Mouse (Mus musculus) T-cell, adult 2 months (primary cell): ENCODE data around the gene Wars.

ENCODE experiments used
- DNase-seq: peaks from one replicate; pipeline ENCODE4 v3.0.0; 2022; ENCODE audit warnings: low spot score

Wars gene

DNA sequence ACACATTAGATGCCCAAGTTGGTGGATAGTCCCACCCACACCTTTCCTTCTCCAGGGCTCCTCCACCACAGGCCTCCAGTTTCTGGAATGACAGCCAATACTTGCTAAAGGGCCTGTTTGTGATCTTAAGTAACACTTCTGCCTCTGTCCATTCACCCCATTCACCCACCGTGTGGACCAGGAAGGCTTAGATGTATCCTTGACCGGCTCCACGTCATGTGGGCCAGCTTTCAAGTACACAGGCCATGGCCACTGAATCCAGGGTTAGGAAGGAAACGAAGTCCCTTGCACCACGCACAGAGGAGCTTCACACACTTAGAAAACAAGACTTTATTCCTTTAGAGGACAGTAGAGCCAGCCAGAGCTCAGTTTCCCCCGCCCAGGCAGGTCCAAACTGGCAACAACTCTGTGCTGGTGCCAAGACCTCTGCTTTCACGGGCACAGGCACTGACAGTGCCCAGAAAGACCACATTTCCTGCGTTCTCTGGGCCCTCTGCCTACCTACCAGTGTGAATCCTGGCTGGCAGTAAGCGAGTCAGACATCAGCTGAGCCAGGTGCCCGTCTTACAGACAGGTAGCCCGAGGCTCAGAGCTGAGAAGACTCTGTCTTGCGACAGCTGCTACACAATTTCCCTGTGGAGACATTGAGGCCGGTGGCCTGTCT lies 68.3 kb downstream of the Wars start:
- no peak for DNase-seq

DNA sequence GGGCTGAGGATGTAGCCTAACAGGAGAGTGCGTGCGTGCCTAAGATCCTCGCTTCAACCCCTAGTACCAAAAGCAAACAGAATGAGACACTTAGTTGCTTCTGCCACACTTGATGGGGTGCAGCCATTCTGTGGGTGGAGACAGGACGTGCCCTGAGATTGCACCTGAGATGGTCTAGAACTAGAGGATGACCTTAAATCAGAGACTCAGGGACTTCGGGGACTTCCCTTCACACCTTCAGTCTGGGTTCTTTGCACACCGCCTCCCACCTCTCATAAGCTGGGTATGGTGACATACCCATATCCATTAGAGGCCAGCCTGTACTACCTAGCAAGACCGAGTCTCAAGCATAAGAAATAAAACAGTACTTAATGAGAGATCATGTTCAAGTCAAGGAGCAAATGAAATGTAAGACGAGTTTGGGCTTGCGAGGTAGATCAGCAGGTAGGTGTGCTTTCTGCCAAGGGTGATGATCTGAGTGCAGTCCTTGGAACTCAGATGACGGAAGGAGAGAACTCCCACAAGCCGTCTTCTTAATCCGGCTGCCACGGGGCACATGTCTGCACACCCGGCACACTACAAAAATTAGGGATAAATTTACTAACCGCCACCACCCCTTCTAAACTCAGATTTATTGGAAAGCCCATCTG lies 69.6 kb downstream of the Wars start:
- no peak for DNase-seq

DNA sequence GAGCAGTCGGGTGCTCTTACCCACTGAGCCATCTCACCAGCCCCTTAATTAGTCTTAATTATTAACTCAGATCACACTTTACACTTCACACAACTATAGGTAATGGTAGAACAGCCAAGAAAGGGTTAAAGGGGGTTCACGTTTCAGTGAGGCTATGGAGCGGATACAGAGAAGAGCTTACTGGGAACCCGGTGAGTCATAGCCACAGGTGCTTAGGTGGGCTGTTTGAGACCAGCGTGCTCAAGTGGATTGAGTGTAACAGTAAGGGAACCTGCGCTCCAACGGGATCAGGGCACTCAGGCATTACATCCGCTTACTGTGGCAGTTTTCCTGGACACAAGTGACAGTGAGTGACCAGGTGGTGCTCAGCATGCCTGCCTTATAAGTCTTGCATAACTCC lies 70.9 kb downstream of the Wars start:
- DNase-seq, result no peak

DNA sequence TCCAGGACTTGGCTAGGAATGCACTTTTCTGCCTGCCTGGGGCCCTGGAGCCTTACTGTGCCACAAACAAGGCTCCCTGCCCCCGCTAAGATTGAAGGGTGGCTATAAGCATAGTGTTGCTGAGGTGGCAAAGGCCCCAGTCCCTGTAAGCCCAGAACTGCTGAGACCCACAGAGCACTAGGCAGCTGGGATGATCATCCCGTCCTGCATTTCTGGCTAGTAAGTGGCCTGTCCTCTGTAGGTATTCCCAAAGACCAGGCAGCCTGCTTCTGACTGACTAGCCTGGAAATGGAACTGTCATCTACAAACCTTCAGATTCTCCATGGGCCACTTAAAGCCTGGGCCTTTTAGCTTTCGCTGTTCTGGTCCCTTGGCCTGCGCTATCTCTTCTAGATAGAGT lies 73.5 kb downstream of the Wars start:
- no peak for DNase-seq

DNA sequence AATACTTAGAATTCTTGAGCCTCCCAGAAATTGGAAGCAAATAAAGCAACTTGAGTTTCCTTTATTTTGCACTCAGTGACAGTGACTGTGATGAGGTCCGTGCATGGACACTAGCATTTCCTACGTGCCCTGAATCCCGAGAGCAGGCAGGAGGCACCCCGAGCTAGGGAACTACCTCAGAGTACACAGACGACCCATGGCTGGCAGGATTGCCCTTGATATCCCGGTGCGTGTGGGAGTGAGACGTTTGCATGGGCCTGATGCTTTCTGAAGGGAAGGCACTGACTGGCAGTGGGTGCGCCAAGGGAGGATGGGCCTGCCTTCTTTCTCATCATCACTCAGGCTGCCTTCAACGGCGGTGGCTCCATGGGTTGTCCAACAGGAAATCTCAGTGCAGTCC lies 77.4 kb downstream of the Wars start:
- DNase-seq, result no peak

DNA sequence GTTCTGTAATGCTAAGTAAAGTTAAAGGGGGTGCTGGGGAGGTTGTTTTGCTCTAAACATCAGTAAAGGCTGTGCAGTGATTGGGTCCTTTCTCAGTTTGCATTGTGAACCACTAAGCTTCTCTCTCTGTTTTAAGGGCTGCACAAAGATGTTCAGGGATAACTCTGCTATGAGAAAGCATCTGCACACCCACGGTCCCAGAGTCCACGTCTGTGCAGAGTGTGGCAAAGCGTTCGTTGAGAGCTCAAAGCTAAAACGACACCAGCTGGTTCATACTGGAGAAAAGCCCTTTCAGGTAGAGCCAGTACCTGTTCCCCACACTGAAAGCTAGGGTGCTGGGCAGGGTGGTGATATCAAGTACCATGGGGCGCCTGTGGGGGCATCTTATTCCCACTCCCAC lies 79.5 kb downstream of the Wars start:
- DNase-seq, result no peak

DNA sequence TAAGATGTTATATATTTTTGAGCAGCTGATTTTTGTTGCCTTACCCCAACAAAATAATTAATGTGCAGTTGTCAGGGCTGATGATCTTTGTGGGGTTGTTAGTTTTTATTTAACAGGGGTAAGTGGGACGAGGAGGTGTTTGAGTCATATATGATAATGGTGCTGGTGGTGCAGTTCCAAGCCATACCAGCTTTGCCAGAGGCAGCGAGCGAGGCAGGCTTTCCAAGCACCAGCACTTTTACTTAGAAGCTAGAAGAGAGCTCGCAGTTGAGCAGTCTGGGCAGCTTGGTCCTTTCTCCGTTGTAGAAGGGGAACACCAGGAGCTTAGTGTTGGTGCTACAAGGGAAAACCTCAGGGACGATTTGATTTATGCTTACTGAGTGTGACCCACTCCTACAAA lies 81.5 kb downstream of the Wars start:
- DNase-seq, result no peak

DNA sequence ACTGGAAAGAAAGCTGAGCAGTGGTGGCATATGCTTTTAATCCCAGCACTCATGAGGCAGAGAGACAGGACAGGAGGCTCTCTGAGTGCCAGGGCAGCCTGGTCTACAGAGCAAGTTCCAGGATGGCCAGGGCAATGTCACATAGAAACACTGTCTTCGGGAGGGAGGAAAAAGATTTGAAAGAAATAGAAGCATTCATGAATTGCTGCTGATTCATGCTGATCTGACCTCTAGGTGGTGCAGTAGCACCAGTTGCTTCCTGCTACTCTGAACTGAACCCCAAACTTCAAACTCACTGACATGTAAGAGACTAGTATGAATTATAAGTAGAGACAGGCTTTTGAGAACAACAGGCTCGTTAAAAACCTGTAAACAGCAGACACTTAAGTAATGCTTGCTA lies 82.8 kb downstream of the Wars start:
- DNase-seq, result peak; percentile 44

DNA sequence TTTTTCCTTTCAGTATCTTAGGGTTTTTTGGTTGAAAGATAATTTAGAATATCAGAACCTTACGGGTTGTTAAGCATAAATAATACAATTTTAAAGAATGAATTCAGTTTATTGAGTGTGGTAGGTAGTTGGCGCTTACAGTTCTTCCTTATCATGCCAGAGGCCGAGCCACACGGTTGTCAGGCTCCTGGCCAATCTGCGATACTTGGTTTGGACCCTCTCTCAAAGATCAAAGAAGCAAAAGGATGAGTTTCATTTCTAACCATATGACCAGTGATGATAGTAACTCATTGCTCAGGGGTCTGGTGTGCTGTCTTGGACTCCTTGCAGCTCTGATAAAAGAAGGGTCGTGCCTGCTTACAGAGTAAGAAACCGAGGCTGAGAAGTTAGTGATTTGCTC lies 83.7 kb downstream of the Wars start:
- no peak for DNase-seq
